Mouse (Mus musculus) kidney, adult 2 months (tissue): Measurements from ENCODE around the gene Nin.

ENCODE experiments used
- CTCF ChIP-seq: fragments of 200-500 bp; conservative IDR thresholded peaks from 2 replicates; pipeline ENCODE4 v1.5.1; 2011; ENCODE audit warnings: low read depth, mild to moderate bottlenecking, control low read depth, low read length, moderate library complexity, mixed read lengths; ENCODE audit not compliant: insufficient read depth, insufficient read length
- POLR2A ChIP-seq: fragments of 200-500 bp; IDR thresholded peaks from one replicate; pipeline ENCODE4 v1.6.1; 2011; ENCODE audit warnings: low read depth, low read length, control low read depth

- no peak for TF ChIP-seq POLR2A
- no peak for TF ChIP-seq CTCF
Measured at GRCm38 (mm10) chr12:70084198-70084597, 29.3 kb downstream of the Nin start.
